Mouse (Mus musculus) G1E (cell line): ENCODE results near the gene Cdk14.

Source experiments
- CTCF ChIP-seq: IDR thresholded peaks from 2 replicates; pipeline ENCODE4 v1.5.1; 2012; ENCODE audit warnings: low read depth, low read length, inconsistent platforms, mixed read lengths
- GATA1 ChIP-seq: IDR thresholded peaks from 2 replicates; pipeline ENCODE4 v1.6.1; 2012; ENCODE audit warnings: borderline replicate concordance, low read length, inconsistent platforms, mixed read lengths
- GATA2 ChIP-seq: IDR thresholded peaks from 2 replicates; pipeline ENCODE4 v1.6.1; 2012; ENCODE audit warnings: low read depth, low read length, inconsistent platforms, borderline replicate concordance

DNA sequence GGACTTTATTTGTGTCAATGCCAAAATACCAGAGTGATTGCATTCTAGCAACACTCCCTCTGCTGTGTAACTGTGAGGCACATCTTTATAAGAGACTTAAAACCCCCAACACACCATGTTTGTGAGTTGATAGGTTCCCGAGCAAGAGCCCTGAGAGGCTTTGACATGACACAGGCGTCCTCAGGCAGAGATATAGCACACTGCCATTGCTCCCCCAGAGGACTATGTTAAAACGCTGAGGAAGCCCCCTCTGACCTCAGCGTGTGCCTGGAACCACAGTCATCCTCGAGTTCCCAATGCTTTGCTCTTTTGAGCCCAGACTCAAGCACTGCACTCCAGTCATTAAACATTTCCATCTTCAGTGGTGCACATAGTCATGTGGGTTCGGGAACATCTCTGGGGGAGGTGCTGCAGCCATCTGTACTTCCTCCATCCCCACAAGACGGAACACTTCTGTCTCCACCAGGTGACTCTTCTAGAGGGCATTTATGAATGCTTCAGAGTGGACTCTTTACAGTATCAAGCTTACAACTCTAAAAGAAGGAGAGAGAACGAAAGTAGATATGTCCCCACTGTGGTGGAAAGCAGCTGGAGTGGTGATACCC, 488.5 kb downstream of the Cdk14 start:
- TF ChIP-seq GATA1 (no peak), CTCF (no peak), GATA2 (no peak)
